Mouse (Mus musculus): ENCODE measurements around the gene Adcy1. TPM values are rescaled to one million over a fixed set of nuclear protein-coding genes. Genes with fewer than 3 reads are reported as not detected.

The Adcy1 gene
- polyA plus RNA-seq, 1 experiment from 2014 or later, result 9.9 TPM

- H3K4me1 ChIP-seq (ENCODE audit: control insufficient read depth, insufficient read depth, low read length), result peaks cover 24% of the 10 kb centered on the region
- no peak overlapping the region for H3K27ac ChIP-seq (replicated peaks; ENCODE audit: low read depth, low read length)
- H3K4me2 ChIP-seq (ENCODE audit: low read length), result peak overlapping the region; percentile 90
- H3K4me3 ChIP-seq (replicated peaks; ENCODE audit: low read depth, low read length), result peak overlapping the region; percentile 63
- H3K36me3 ChIP-seq (ENCODE audit: control insufficient read depth, insufficient read depth, low read length), result no peaks in the 10 kb centered on the region
- DNase-seq (peak; percentile 55), ATAC-seq (ENCODE audit: low FRiP score, low TSS enrichment) (no peak)
- 3% methylated on average over 26 of the region's 26 CpGs for WGBS
- peaks cover 27% of the 10 kb centered on the region for H3K27me3 ChIP-seq (ENCODE audit: control insufficient read depth, insufficient read depth, low read length)
- peak overlapping the region; percentile 73 for H3K9ac ChIP-seq (replicated peaks; ENCODE audit: low read length)
- no peaks in the 10 kb centered on the region for H3K9me3 ChIP-seq (ENCODE audit: control insufficient read depth, low read length)
These were observed 1.3 kb downstream of the Adcy1 start for GRCm38 (mm10) chr11:7064484-7065185.

GRCm38 (mm10) chr11:7065388-7065787 lies 2.1 kb downstream of the Adcy1 start:
- Histone ChIP-seq H3K27me3 (ENCODE audit: control insufficient read depth, insufficient read depth, low read length) (peaks cover 27% of the 10 kb centered on the region), H3K4me1 (ENCODE audit: control insufficient read depth, insufficient read depth, low read length) (peaks cover 24% of the 10 kb centered on the region), H3K4me2 (ENCODE audit: low read length) (peak overlapping the region; percentile 90), H3K9me3 (ENCODE audit: control insufficient read depth, low read length) (no peaks in the 10 kb centered on the region), H3K36me3 (ENCODE audit: control insufficient read depth, insufficient read depth, low read length) (no peaks in the 10 kb centered on the region), H3K9ac (replicated peaks; ENCODE audit: low read length) (no peak overlapping the region; the same call in 1 of the 2 replicates), H3K4me3 (replicated peaks; ENCODE audit: low read depth, low read length) (peak overlapping the region; percentile 63), H3K27ac (replicated peaks; ENCODE audit: low read depth, low read length) (no peak overlapping the region)
- no peak for DNase-seq
- ATAC-seq (ENCODE audit: low FRiP score, low TSS enrichment), result no peak
- WGBS, result 2% methylated on average over 4 of the region's 4 CpGs

GRCm38 (mm10) chr11:7065876-7066275 lies 2.6 kb downstream of the Adcy1 start:
- 46% methylated on average over 5 of the region's 5 CpGs for WGBS
- Histone ChIP-seq H3K27ac (replicated peaks; ENCODE audit: low read depth, low read length) (no peak overlapping the region), H3K9ac (replicated peaks; ENCODE audit: low read length) (no peak overlapping the region), H3K27me3 (ENCODE audit: control insufficient read depth, insufficient read depth, low read length) (peaks cover 27% of the 10 kb centered on the region), H3K9me3 (ENCODE audit: control insufficient read depth, low read length) (no peaks in the 10 kb centered on the region), H3K36me3 (ENCODE audit: control insufficient read depth, insufficient read depth, low read length) (no peaks in the 10 kb centered on the region), H3K4me1 (ENCODE audit: control insufficient read depth, insufficient read depth, low read length) (peaks cover 24% of the 10 kb centered on the region), H3K4me2 (ENCODE audit: low read length) (peak overlapping the region; percentile 90), H3K4me3 (replicated peaks; ENCODE audit: low read depth, low read length) (peak overlapping the region; percentile 13)
- DNase-seq (no peak), ATAC-seq (ENCODE audit: low FRiP score, low TSS enrichment) (no peak)

GRCm38 (mm10) chr11:7067263-7067662 lies 4.0 kb downstream of the Adcy1 start:
- Histone ChIP-seq H3K4me3 (replicated peaks; ENCODE audit: low read depth, low read length) (no peak overlapping the region), H3K27me3 (ENCODE audit: control insufficient read depth, insufficient read depth, low read length) (peaks cover 14% of the 10 kb centered on the region), H3K4me1 (ENCODE audit: control insufficient read depth, insufficient read depth, low read length) (peaks cover 24% of the 10 kb centered on the region), H3K4me2 (ENCODE audit: low read length) (no peak overlapping the region), H3K9me3 (ENCODE audit: control insufficient read depth, low read length) (no peaks in the 10 kb centered on the region), H3K27ac (replicated peaks; ENCODE audit: low read depth, low read length) (no peak overlapping the region), H3K36me3 (ENCODE audit: control insufficient read depth, insufficient read depth, low read length) (no peaks in the 10 kb centered on the region), H3K9ac (replicated peaks; ENCODE audit: low read length) (no peak overlapping the region)
- no peak for ATAC-seq (ENCODE audit: low FRiP score, low TSS enrichment)
- 83% methylated on average over 4 of the region's 4 CpGs for WGBS
- DNase-seq, result no peak

DNA sequence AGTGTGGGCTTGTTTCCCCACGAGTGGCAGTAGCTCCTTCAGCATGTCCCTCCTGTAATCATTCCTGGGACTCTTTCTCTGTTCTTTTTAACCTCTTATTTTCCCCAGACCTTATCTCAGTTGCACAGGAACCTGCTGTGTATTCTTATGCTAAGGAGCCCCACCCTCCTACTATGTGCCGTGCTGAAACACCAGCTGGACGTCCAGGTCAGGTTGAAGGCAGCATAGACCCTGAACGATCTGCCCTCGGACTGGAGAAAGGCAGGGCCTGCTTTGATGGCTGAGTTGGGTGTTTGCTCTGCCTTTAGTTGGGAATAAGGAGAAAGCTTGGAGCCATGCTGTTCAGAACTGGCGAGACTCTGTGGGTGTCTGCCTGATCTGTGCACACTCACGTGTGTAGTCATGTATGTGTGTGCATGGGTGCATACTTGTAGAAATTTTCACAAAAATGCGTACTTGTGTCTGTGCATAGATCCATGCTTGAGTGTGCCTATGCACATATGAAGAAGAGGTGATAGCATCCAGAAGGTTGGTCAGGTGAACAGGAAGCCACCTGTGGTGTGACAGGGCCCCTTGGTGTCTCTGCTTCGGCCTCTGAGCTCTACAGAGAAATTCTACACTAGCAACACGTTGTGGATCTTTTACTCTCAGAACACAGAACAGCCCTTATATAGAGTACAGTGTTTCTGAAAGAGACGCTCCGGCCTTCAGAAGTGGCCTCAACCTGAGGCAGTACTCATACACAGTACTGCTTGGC lies 5.4 kb downstream of the Adcy1 start:
- WGBS, result 80% methylated on average over 12 of the region's 12 CpGs

GRCm38 (mm10) chr11:7069762-7070161 lies 6.5 kb downstream of the Adcy1 start:
- Histone ChIP-seq H3K4me2 (ENCODE audit: low read length) (no peak overlapping the region), H3K27me3 (ENCODE audit: control insufficient read depth, insufficient read depth, low read length) (peaks cover 7% of the 10 kb centered on the region), H3K4me3 (replicated peaks; ENCODE audit: low read depth, low read length) (no peak overlapping the region), H3K4me1 (ENCODE audit: control insufficient read depth, insufficient read depth, low read length) (peaks cover 12% of the 10 kb centered on the region), H3K9me3 (ENCODE audit: control insufficient read depth, low read length) (no peaks in the 10 kb centered on the region), H3K36me3 (ENCODE audit: control insufficient read depth, insufficient read depth, low read length) (no peaks in the 10 kb centered on the region), H3K27ac (replicated peaks; ENCODE audit: low read depth, low read length) (no peak overlapping the region), H3K9ac (replicated peaks; ENCODE audit: low read length) (no peak overlapping the region)
- 85% methylated on average over 4 of the region's 4 CpGs for WGBS
- ATAC-seq (ENCODE audit: low FRiP score, low TSS enrichment) (no peak), DNase-seq (no peak)

More for the DNA sequence above, 5.4 kb downstream of the Adcy1 start:
- H3K36me3 ChIP-seq (ENCODE audit: control insufficient read depth, insufficient read depth, low read length), result no peaks in the 10 kb centered on the region
- ATAC-seq (ENCODE audit: low FRiP score, low TSS enrichment) (no peak), DNase-seq (no peak)
- H3K4me2 ChIP-seq (ENCODE audit: low read length), result no peak overlapping the region
- H3K27ac ChIP-seq (replicated peaks; ENCODE audit: low read depth, low read length), result no peak overlapping the region
- H3K4me3 ChIP-seq (replicated peaks; ENCODE audit: low read depth, low read length), result no peak overlapping the region
- H3K27me3 ChIP-seq (ENCODE audit: control insufficient read depth, insufficient read depth, low read length), result peaks cover 12% of the 10 kb centered on the region
- H3K9me3 ChIP-seq (ENCODE audit: control insufficient read depth, low read length), result no peaks in the 10 kb centered on the region
- H3K9ac ChIP-seq (replicated peaks; ENCODE audit: low read length), result no peak overlapping the region
- peaks cover 19% of the 10 kb centered on the region for H3K4me1 ChIP-seq (ENCODE audit: control insufficient read depth, insufficient read depth, low read length)

GRCm38 (mm10) chr11:7071617-7072016 lies 8.3 kb downstream of the Adcy1 start:
- no peaks in the 10 kb centered on the region for H3K36me3 ChIP-seq (ENCODE audit: control insufficient read depth, insufficient read depth, low read length)
- no peaks in the 10 kb centered on the region for H3K27me3 ChIP-seq (ENCODE audit: control insufficient read depth, insufficient read depth, low read length)
- H3K9ac ChIP-seq (replicated peaks; ENCODE audit: low read length), result no peak overlapping the region
- no peaks in the 10 kb centered on the region for H3K4me1 ChIP-seq (ENCODE audit: control insufficient read depth, insufficient read depth, low read length)
- ATAC-seq (ENCODE audit: low FRiP score, low TSS enrichment), result no peak
- no peak for DNase-seq
- no peak overlapping the region for H3K4me3 ChIP-seq (replicated peaks; ENCODE audit: low read depth, low read length)
- H3K9me3 ChIP-seq (ENCODE audit: control insufficient read depth, low read length), result no peaks in the 10 kb centered on the region
- 78% methylated on average over 6 of the region's 6 CpGs for WGBS
- no peak overlapping the region for H3K27ac ChIP-seq (replicated peaks; ENCODE audit: low read depth, low read length)
- H3K4me2 ChIP-seq (ENCODE audit: low read length), result no peak overlapping the region

DNA sequence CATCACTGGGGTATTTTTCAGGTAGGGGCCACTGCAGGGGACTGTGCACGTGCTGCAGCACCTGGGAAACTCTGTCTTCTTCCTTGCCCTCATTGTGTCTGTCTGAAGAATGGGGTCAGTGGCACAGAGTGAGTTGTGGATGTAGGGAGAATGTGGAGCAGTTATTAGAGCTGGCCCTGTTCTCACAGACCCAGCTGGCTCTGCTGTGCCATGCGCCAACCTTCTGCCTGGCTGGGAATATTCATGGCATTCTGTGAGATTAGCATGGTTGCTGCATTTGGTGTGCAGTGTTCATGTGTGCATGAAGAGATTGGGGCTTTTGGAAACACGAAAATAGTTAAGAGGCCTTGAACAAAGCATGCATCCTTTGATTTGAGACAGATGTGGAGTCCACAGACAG lies 10.3 kb downstream of the Adcy1 start:
- no peak overlapping the region for H3K27ac ChIP-seq (replicated peaks; ENCODE audit: low read depth, low read length)
- no peaks in the 10 kb centered on the region for H3K4me1 ChIP-seq (ENCODE audit: control insufficient read depth, insufficient read depth, low read length)
- ATAC-seq (ENCODE audit: low FRiP score, low TSS enrichment) (no peak), DNase-seq (no peak)
- WGBS, result 80% methylated on average over 3 of the region's 3 CpGs
- H3K9me3 ChIP-seq (ENCODE audit: control insufficient read depth, low read length), result no peaks in the 10 kb centered on the region
- H3K4me3 ChIP-seq (replicated peaks; ENCODE audit: low read depth, low read length), result no peak overlapping the region
- no peaks in the 10 kb centered on the region for H3K36me3 ChIP-seq (ENCODE audit: control insufficient read depth, insufficient read depth, low read length)
- no peaks in the 10 kb centered on the region for H3K27me3 ChIP-seq (ENCODE audit: control insufficient read depth, insufficient read depth, low read length)
- H3K9ac ChIP-seq (replicated peaks; ENCODE audit: low read length), result no peak overlapping the region
- no peak overlapping the region for H3K4me2 ChIP-seq (ENCODE audit: low read length)

GRCm38 (mm10) chr11:7076510-7076909 lies 13.2 kb downstream of the Adcy1 start:
- no peaks in the 10 kb centered on the region for H3K27me3 ChIP-seq (ENCODE audit: control insufficient read depth, insufficient read depth, low read length)
- DNase-seq (no peak), ATAC-seq (ENCODE audit: low FRiP score, low TSS enrichment) (no peak)
- H3K4me2 ChIP-seq (ENCODE audit: low read length), result no peak overlapping the region
- no peaks in the 10 kb centered on the region for H3K9me3 ChIP-seq (ENCODE audit: control insufficient read depth, low read length)
- WGBS, result 87% methylated on average over 3 of the region's 3 CpGs
- H3K4me1 ChIP-seq (ENCODE audit: control insufficient read depth, insufficient read depth, low read length), result no peaks in the 10 kb centered on the region
- H3K27ac ChIP-seq (replicated peaks; ENCODE audit: low read depth, low read length), result no peak overlapping the region
- no peak overlapping the region for H3K9ac ChIP-seq (replicated peaks; ENCODE audit: low read length)
- H3K36me3 ChIP-seq (ENCODE audit: control insufficient read depth, insufficient read depth, low read length), result no peaks in the 10 kb centered on the region
- H3K4me3 ChIP-seq (replicated peaks; ENCODE audit: low read depth, low read length), result no peak overlapping the region

Measured in midbrain, embryonic 14.5 days (tissue).